ENCODE assay signal across 10 mouse cellular contexts in genomic region chr1:51998542-51998941, GRCm38 (mm10). TPM values are rescaled to one million over a fixed set of nuclear protein-coding genes. Genes with fewer than 3 reads are reported as not detected.
DNase-seq lines count a peak whose midpoint lies in the region; ATAC-seq and TF ChIP-seq lines count a peak whose summit lies in the region.
"Had no signal": no experiment of that assay in that cellular context is flagged by ENCODE, and none has a peak within 500 bp of the region (broad histone marks: within the 10 kb centered on the region; RNA-seq: fewer than 3 reads in every experiment).

No protein-coding gene starts in this region.

- ATAC-seq in kidney, embryonic 15.5 days (replicated peaks; ENCODE audit: low FRiP score): no peak
- ATAC-seq in embryonic facial prominence, embryonic 11.5 days (replicated peaks; ENCODE audit: insufficient number of reproducible peaks, low FRiP score, low TSS enrichment, low read depth): no peak

- TF ChIP-seq POLR2A in kidney, adult 2 months (IDR thresholded peaks at IDR 0.05; ENCODE audit: low read depth, low read length): no peak

- H3K9ac ChIP-seq in kidney, embryonic 15.5 days: no peak overlapping the region
- no peak overlapping the region for H3K9ac ChIP-seq in embryonic facial prominence, embryonic 11.5 days (replicated peaks; ENCODE audit: low read length)
- H3K9ac ChIP-seq: limb, embryonic 12.5 days; stomach, embryonic 15.5 days had no signal

- H3K9me3 ChIP-seq in kidney, embryonic 15.5 days (replicated peaks): no peaks in the 10 kb centered on the region
- H3K9me3 ChIP-seq in embryonic facial prominence, embryonic 11.5 days (replicated peaks; ENCODE audit: control insufficient read depth, low read length): no peaks in the 10 kb centered on the region
- H3K9me3 ChIP-seq: limb, embryonic 12.5 days; stomach, embryonic 15.5 days had no signal

- peak; percentile 32 for DNase-seq in kidney, adult 2 months
- peak; percentile 42 for DNase-seq in CD4-positive helper T cell, adult 2 months (ENCODE audit: low read depth, low spot score)
- peak; percentile 52 for DNase-seq in R1 (ENCODE audit: low read depth, low spot score)
- peak; percentile 49 for DNase-seq in embryonic facial prominence, embryonic 11.5 days (ENCODE audit: low spot score)
- peak; percentile 16 to 66 for DNase-seq in layer of hippocampus, postnatal 25 days (ENCODE audit: extremely low spot score in 1 of 2, low spot score in 1 of 2)
- DNase-seq in retina, postnatal 1 day: peak; percentile 45
- DNase-seq in spleen, adult 12 weeks (ENCODE audit: low spot score): no peak

- TF ChIP-seq CTCF in kidney, adult 2 months (conservative IDR thresholded peaks at IDR 0.05; ENCODE audit: insufficient read depth, insufficient read length, low read depth, low read length): peak; percentile 53

- H3K4me1 ChIP-seq in kidney, adult 2 months (ENCODE audit: control insufficient read depth, insufficient read depth, low read length): no peaks in the 10 kb centered on the region
- H3K4me1 ChIP-seq in kidney, embryonic 15.5 days: peaks cover 6% of the 10 kb centered on the region; the same call in 1 of the 2 replicates
- H3K4me1 ChIP-seq in embryonic facial prominence, embryonic 11.5 days (ENCODE audit: control insufficient read depth, insufficient read depth, low read length): no peaks in the 10 kb centered on the region

- H3K27me3 ChIP-seq in kidney, adult 2 months (replicated peaks; ENCODE audit: control insufficient read depth, insufficient read depth, low read length): no peaks in the 10 kb centered on the region
- no peaks in the 10 kb centered on the region for H3K27me3 ChIP-seq in kidney, embryonic 15.5 days
- no peaks in the 10 kb centered on the region for H3K27me3 ChIP-seq in embryonic facial prominence, embryonic 11.5 days (ENCODE audit: control insufficient read depth, insufficient read depth, low read length)
- H3K27me3 ChIP-seq: limb, embryonic 12.5 days; stomach, embryonic 15.5 days had no signal

- H3K4me2 ChIP-seq in kidney, embryonic 15.5 days: no peak overlapping the region
- no peak overlapping the region for H3K4me2 ChIP-seq in embryonic facial prominence, embryonic 11.5 days (ENCODE audit: low read depth, low read length)
- H3K4me2 ChIP-seq: limb, embryonic 12.5 days; stomach, embryonic 15.5 days had no signal

- no peak overlapping the region for H3K4me3 ChIP-seq in kidney, adult 2 months (ENCODE audit: insufficient read depth, low read depth, low read length)
- no peak overlapping the region for H3K4me3 ChIP-seq in kidney, embryonic 15.5 days (replicated peaks)
- no peak overlapping the region for H3K4me3 ChIP-seq in embryonic facial prominence, embryonic 11.5 days (ENCODE audit: low read depth, low read length)
- H3K4me3 ChIP-seq: limb, embryonic 12.5 days; stomach, embryonic 15.5 days had no signal

- 50% methylated on average over 5 of the region's 5 CpGs for WGBS in kidney, adult 2 months
- 54% methylated on average over 5 of the region's 5 CpGs for WGBS in kidney, embryonic 15.5 days
- WGBS in embryonic facial prominence, embryonic 11.5 days: 54% methylated on average over 5 of the region's 5 CpGs

- no peaks in the 10 kb centered on the region for H3K36me3 ChIP-seq in kidney, adult 2 months (ENCODE audit: control insufficient read depth, insufficient read depth, low read length)
- H3K36me3 ChIP-seq in kidney, embryonic 15.5 days: no peaks in the 10 kb centered on the region
- no peaks in the 10 kb centered on the region for H3K36me3 ChIP-seq in embryonic facial prominence, embryonic 11.5 days (replicated peaks; ENCODE audit: control insufficient read depth, insufficient read depth, low read depth, low read length)
- H3K36me3 ChIP-seq: limb, embryonic 12.5 days; stomach, embryonic 15.5 days had no signal

- no peak overlapping the region for H3K27ac ChIP-seq in kidney, adult 2 months (ENCODE audit: insufficient read depth, low read depth, low read length)
- no peak overlapping the region for H3K27ac ChIP-seq in kidney, embryonic 15.5 days
- no peak overlapping the region for H3K27ac ChIP-seq in embryonic facial prominence, embryonic 11.5 days (replicated peaks; ENCODE audit: low read depth, low read length)
- H3K27ac ChIP-seq: limb, embryonic 12.5 days; stomach, embryonic 15.5 days had no signal

RNA-seq across cellular contexts. Expression of gene Stat4, which starts 11.6 kb away (rescaled TPM):
- polyA plus RNA-seq in kidney, adult 2 months (2012; rRNA removed): 0.16 and 0.99 TPM in 2 replicates
- polyA plus RNA-seq in kidney, embryonic 15.5 days (2015; fragmentation: Nextera tagmentation; extraction: Ambion mirVana): 1.6 and 2.0 TPM in 2 replicates
- 1.2 and 2.3 TPM in 2 replicates for polyA plus RNA-seq in embryonic facial prominence, embryonic 11.5 days (2014; fragmentation: Nextera tagmentation; extraction: Ambion mirVana)
- total RNA-seq in layer of hippocampus, postnatal 25 days (2021): under 1 TPM; 0.31 to 0.71 TPM
